Mouse (Mus musculus): ENCODE results near the gene Zdhhc9.
"Not testable (repeated sequence)": the region's sequence is repeated elsewhere in the genome, so short reads cannot be mapped to it uniquely, and the experiment has no call there.

The Zdhhc9 gene

DNA sequence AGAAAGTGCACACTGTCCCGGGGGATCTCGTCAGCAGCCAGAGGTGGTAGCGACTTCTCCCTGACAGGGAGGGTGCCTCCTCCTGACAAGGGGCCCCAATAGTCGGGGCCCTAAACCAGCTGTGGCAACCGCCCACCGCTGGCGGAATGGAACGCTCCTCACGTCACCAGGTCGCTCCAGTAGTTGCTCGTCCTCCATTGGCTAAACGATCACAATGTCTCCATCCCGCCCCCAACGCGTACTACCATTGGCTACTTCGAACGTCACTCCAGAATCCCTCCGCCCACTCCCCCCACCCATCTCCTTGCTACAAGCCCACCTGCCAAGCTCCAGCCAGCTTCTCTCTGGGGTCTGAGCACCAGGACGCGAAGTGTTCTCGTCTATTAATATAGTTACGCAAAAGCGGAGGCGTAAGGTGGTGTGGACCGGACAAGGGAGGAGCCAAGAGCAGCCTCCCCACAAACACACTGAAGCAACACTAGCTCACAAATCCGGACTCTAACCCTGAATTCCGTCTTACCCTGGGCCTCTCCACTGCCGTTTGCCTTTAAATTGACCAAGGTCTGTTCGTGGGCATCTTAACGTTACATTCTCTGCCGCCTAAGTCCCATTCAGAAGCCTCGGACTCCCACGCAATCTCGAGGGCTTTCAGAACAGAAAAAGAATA lies at the start of gene Zdhhc9:
TSS of gene Zdhhc9 (minus strand) at position 360 of the 667 bp plus-strand sequence.
- DNase-seq (ENCODE audit: low spot score) = peak; percentile 85

DNA sequence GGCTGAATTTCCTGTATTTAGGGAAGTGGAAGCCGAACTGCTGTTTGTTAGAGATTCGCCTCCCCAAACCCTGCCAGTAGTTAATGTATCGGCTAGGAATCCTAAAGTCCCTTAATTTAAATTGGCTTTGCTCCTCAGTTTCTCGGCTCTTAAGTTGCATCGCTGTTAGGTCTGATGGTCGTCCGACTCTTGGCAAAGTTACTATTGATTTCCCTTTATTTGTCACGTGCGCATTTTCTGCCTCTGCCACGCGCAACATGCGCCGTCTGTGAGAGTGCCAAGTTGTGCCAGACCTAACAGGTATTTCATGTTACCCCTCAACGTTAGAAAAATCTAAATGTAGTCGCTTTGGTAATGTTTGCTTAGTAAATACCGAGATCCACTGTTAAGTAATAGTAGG lies 48.3 kb upstream of the Zdhhc9 start:
- no peak for DNase-seq (ENCODE audit: low spot score)

GRCm38 (mm10) chrX:48256468-48257007 lies 47.9 kb upstream of the Zdhhc9 start, which contains the start of gene Utp14a:
Gene Utp14a, plus strand, starts transcription at chrX:48256862.
- DNase-seq (ENCODE audit: low spot score) = peak; percentile 95

- DNase-seq (ENCODE audit: low spot score) = no peak
Measured at GRCm38 (mm10) chrX:48255830-48256428, 47.3 kb upstream of the Zdhhc9 start.

- DNase-seq (ENCODE audit: low spot score) = no peak
Measured at GRCm38 (mm10) chrX:48234417-48234816, 25.7 kb upstream of the Zdhhc9 start.

DNA sequence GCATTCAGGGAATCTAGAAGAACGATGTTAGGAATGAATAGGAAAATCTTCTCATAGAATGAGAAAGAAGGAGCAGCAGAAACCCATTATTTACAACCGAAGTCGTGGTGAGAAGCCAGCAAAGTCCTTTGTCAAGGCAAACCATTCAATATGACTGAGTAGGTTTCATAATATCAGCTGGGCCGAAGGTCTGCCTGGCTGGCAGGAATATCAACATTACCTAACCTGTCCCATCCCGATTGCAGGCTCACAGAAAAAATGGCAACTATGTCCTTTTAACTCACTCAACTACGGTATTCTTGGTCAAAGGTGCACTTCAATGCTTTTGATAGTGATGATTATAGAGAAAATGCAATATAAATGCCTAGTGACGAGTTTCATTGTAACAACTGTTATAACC lies 17.5 kb upstream of the Zdhhc9 start:
- no peak for DNase-seq (ENCODE audit: low spot score)

GRCm38 (mm10) chrX:48222706-48223105 lies 14.0 kb upstream of the Zdhhc9 start:
- DNase-seq (ENCODE audit: low spot score) = no peak

DNA sequence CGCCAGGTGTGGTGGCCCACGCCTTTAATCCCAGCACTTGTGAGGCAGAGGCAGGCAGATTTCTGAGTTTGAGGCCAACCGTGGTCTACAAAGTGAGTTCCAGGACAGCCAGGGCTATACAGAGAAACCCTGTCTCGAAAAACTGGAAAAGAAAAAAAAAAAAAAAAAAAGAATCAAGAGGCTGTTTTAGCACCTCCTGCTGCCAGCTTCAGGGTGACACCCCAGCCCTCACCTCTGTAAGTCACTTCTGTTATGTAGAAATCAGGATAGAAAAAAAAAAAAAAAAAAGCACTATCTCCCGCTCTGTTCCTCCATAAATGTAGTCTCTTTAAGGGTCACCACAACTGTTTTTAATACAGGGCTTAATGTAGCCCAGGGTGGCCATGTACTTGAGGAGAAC lies 10.8 kb upstream of the Zdhhc9 start:
- DNase-seq (ENCODE audit: low spot score) = no peak

DNA sequence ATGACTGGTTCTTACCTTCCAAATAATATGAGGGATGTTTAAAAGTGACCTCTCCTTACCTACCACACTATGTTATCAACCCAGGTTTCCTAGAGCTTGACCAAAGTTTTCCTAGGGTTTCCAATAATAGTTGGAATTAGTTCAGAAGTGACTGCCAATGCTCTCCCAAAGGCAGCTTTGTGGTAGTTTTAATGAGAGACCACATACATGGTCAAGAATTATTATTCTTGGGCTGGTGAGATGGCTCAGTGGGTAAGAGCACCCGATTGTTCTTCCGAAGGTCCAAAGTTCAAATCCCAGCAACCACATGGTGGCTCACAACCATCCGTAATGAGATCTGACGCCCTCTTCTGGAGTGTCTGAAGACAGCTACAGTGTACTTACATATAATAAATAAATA lies 1.1 kb upstream of the Zdhhc9 start:
- DNase-seq (ENCODE audit: low spot score) = not testable (repeated sequence)

DNA sequence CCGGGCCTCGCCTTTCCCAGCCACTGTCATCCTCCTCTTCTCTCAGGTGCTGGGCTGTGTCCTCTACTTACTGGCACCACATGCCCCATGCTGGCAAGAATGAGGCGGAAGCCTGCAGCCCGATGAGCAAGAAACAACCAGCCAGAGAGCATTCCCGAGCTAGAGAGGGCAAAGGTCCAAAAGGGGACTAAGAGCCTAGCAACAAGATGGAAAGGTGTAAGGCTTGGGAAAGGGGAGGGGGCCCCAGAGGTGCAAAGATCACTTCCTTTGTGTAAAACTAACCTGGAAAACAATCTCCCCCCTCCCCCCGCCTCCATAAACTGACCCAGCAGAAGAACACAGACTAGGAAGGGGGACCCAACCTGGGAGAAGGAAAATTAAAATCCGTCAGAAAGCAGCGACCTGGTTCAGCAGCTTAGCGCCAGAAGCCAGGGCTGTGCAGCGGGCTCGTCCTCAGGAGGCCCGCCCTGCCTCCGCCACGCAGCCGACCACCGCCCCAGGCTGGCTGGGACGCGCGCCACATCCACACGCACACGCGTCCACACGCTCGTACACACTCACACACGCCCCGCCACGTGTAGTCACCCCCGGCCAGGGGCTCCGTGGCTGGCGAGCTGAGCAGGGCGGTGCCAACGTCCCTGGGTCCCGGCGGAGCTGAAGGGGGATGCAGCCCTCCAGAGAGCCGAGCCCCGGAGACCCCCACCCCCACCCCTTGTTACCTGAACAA lies 754 bp downstream of the Zdhhc9 start:
- DNase-seq (ENCODE audit: low spot score) = peak; percentile 41

- DNase-seq (ENCODE audit: low spot score) = no peak
Measured at GRCm38 (mm10) chrX:48204469-48204868, 4.2 kb downstream of the Zdhhc9 start.

GRCm38 (mm10) chrX:48203763-48204162 lies 4.9 kb downstream of the Zdhhc9 start:
- DNase-seq (ENCODE audit: low spot score) = no peak

DNA sequence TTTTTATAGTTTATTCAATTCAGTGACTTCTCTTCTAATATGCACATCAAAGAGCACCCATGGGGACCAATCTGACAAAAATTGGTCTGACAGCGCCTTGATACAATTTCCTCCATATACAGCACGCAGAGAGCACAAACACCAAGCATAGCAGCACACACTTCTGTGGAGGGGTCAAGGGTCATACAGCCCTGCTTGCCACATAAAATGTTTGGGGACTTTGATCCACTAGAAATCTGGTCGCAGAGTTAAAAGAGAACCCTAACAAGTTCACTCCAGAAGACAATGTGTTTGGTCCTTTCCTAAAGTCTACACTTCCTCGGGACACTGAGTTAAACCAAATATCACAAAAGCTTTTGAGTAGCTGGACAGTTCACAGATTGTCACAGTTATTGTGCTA lies 5.7 kb downstream of the Zdhhc9 start:
- no peak for DNase-seq (ENCODE audit: low spot score)

GRCm38 (mm10) chrX:48202436-48202835 lies 6.2 kb downstream of the Zdhhc9 start:
- no peak for DNase-seq (ENCODE audit: low spot score)

DNA sequence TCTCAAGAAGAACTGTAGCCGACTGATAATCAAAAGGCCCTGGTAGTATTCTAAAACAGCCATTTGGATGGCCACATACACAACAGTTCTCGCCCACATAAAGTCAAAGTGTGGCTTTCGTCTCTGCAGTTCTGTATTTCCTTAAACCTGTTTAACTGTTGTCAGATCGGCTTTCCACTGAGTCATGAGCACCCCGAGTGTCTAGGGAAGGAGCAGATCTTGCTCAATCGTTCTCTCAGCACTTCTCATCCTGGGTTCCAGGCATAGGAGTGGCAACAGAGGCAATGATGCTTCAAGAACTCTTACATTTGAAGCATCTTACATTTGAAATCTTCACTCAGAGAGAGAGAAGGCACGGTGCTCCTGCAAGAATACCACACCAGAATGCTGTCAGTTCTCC lies 6.7 kb downstream of the Zdhhc9 start:
- DNase-seq (ENCODE audit: low spot score) = no peak

- no peak for DNase-seq (ENCODE audit: low spot score)
Measured at GRCm38 (mm10) chrX:48200699-48201098, 8.0 kb downstream of the Zdhhc9 start.

DNA sequence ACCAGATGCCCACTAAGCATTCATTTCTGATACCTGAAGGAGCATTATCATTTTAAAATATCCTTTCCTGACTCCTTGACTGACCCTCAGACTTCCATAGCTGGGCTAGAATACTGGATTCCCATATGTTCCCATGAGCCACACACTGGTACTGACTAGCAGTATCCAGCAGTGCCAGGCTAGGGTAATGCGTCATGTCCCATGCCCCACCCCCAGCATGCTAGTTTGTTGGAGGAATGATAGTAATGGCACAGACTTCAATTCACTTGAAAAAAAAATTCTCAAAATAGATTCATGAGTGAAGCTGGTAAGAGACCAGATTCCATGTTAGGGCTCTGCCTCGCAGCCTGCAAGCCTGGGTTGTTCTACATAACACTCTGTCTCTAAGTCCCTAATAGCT lies 9.7 kb downstream of the Zdhhc9 start:
- DNase-seq (ENCODE audit: low spot score) = no peak

DNA sequence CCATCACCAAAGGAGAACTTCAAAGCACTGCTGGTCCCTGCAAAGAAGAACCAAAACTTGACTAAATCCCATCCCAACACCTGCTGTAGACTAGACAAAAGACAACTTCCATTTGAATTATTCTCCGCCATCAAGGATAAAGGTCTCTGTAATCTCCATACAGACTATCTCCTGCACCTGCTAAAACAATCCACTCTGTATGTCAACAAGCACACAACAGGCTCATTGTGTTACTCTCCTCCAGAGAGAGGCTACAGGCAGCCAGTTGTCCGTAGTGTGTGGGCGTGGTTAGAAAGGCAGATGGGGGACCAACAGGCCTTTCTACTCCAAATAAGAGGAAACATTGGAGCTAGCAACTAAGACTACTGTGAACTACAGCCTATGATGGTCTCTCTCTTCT lies 10.8 kb downstream of the Zdhhc9 start:
- no peak for DNase-seq (ENCODE audit: low spot score)

DNA sequence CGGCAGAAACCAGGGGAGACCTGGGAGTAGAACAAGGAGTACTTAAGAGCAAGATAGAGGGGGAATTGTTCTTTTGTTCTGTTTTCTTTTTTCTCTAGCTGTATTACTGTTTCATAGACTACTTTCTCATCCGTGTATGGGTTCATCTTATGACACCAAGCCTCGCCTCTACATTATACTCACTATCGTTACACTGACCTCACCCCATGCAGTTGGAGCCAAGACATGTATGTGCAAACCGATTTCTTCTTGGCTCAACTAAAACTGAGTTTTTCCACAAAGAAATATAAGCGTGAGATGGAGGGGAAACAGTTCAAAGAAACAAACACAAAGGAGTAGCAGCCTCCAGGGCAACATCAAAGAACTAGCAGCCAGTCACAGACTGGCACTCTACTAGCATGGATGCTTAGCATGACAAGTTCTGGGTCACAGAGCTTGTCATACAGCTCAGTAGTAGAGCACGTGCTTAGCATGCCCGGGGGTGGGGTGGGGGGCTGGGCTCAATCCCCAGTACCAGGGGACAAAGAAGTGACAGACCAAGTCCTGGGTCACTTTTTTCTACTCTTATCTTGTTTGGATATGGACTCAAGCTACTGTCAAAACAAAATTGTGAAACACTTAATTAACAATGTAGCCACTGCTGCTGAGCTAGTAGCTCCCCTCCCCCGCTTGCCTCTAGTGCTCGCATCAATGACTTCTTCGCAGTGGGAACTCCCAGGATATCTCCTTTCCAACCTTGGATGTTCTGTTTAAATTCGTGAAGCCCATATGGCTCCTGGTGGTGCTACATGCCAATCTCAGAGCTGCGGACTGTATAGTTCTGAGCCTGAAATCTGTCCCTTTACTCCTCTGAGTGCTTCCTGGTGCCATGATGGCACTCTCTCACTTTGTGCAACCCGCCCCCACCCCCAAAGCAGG lies 15.2 kb downstream of the Zdhhc9 start:
- DNase-seq (ENCODE audit: low spot score) = no peak

GRCm38 (mm10) chrX:48191261-48191660 lies 17.4 kb downstream of the Zdhhc9 start:
- no peak for DNase-seq (ENCODE audit: low spot score)

DNA sequence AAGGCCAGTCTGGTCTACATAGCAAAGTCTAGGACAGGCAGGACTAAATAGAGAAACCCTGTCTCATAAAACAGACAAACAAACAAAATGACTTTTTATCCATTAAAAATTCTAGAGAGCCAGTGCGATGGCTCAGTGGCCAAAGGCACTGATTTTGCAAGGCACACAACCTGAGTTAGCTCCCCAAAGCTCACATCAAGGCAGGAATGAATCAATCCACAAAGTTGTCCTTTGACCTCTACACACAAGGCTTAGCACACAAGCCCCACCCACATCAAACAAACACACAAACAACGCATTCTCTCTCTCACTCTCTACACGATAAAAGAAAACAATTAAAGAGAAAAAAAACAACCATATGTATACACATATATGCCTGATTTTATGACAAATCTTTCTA lies 24.0 kb downstream of the Zdhhc9 start:
- no peak for DNase-seq (ENCODE audit: low spot score)

DNA sequence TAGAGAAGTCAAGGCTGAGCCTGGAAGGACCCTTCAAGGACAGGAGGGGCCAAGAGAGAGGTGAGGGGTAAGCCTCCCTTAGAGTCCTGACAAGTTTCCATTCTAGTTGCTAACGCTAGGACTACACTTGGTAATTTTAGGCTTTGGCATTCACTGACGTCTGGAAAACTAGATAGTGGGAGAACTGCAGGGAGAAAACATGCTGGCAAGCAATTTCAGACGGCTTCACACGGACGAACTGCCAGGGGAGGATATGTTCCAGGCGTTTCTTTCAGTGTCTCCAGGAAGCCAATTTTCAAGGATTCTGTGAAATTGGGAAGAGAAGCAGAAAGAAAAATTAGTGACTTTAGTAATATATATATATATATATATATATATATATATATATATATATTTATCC lies 26.8 kb downstream of the Zdhhc9 start:
- no peak for DNase-seq (ENCODE audit: low spot score)
